Mouse (Mus musculus) heart, postnatal 0 days (tissue): ENCODE measurements around the gene Tmem208.

Source experiments
- CTCF ChIP-seq: IDR thresholded peaks from 2 replicates; pipeline ENCODE4 v1.5.1; 2016; ENCODE audit warnings: antibody characterized with exemption, control low read depth, low read depth
- EP300 ChIP-seq: IDR thresholded peaks from 2 replicates; pipeline ENCODE4 v1.6.1; 2016; ENCODE audit warnings: antibody characterized with exemption, low read depth

DNA sequence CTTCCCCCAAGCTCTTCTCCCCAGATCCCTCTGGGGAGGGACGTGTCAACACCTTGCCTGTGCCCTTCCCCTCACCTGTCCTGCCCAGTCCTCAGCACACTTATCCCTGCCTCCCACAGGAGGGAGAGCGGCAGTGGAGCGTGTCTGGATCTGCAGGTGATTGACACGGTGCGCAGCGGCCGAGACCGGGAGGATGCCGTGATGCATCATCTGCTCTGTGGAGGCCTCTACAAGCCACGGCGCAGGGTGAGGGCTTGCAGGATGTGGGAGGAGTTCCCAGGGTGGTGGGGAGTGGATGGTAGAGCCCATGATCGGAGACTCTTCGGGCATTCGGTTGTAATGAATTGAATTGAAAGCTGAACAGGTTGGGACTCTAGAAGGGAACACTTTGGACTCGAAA lies 33.1 kb downstream of the Tmem208 start:
- TF ChIP-seq CTCF (no peak), EP300 (no peak)
